Mouse (Mus musculus) forebrain, embryonic 14.5 days (tissue): ENCODE data around the gene Klk6. TPM values are rescaled to one million over a fixed set of nuclear protein-coding genes. Genes with fewer than 3 reads are reported as not detected.

ENCODE experiments used
- ATAC-seq: fragments of 200-750 bp; cut with Nextera tagmentation; 2 replicates; pipeline ENCODE4 v1.8.0; 2017; ENCODE audit warnings: mild to moderate bottlenecking, moderate library complexity
- DNase-seq: peaks from one replicate; pipeline ENCODE4 v3.0.0-alpha.2; 2015; ENCODE audit warnings: low spot score
- H3K27ac ChIP-seq: fragments of 300-500 bp; sonication (generic); 2 replicates; pipeline ENCODE4 v1.5.1; 2014; ENCODE audit warnings: low read depth, mild to moderate bottlenecking, control low read depth, low read length, moderate library complexity
- H3K27me3 ChIP-seq: fragments of 300-500 bp; sonication (generic); replicated peaks from 2 replicates; pipeline ENCODE4 v1.6.1; 2014; ENCODE audit warnings: low read length, control low read depth, mixed read lengths; ENCODE audit not compliant: control insufficient read depth, insufficient read depth
- H3K36me3 ChIP-seq: fragments of 300-500 bp; sonication (generic); 2 replicates; pipeline ENCODE4 v1.6.1; 2014; ENCODE audit warnings: low read length, control low read depth; ENCODE audit not compliant: control insufficient read depth, insufficient read depth
- H3K4me1 ChIP-seq: fragments of 300-500 bp; sonication (generic); 2 replicates; pipeline ENCODE4 v1.6.1; 2014; ENCODE audit warnings: antibody characterized with exemption, low read length, control low read depth; ENCODE audit not compliant: control insufficient read depth, insufficient read depth
- H3K4me2 ChIP-seq: fragments of 300-500 bp; sonication (generic); 2 replicates; pipeline ENCODE4 v1.6.1; 2014; ENCODE audit warnings: mild to moderate bottlenecking, control low read depth, low read length
- H3K4me3 ChIP-seq: fragments of 300-500 bp; sonication (generic); 2 replicates; pipeline ENCODE4 v1.5.1; 2014; ENCODE audit warnings: low read depth, low read length, control low read depth
- H3K9ac ChIP-seq: fragments of 300-500 bp; sonication (generic); 2 replicates; pipeline ENCODE4 v1.6.1; 2014; ENCODE audit warnings: mild to moderate bottlenecking, low read length, control low read depth, moderate library complexity
- H3K9me3 ChIP-seq: fragments of 300-500 bp; sonication (generic); replicated peaks from 2 replicates; pipeline ENCODE4 v1.6.1; 2016; ENCODE audit warnings: low read length, control low read depth, mixed read lengths; ENCODE audit not compliant: control insufficient read depth
- WGBS: fragments of 180-500 bp; shearing (Covaris S2); extraction: QIAGEN DNeasy Blood & Tissue Kit; methylation state at CpG from one replicate; pipeline ENCODE4 v1.1.7; 2014; 5-methylcytosine and 5-hydroxymethylcytosine counted together
- polyA plus RNA-seq: library from polyadenylated mRNA; unstranded; fragments of >200 nt; fragmentation: Nextera tagmentation; extraction: Ambion mirVana; gene quantifications from 2 replicates; pipeline ENCODE4 v1.2.1, GENCODE M21; 2014

Klk6 gene
- polyA plus RNA-seq, 1 experiment from 2014 or later: not detected

DNA sequence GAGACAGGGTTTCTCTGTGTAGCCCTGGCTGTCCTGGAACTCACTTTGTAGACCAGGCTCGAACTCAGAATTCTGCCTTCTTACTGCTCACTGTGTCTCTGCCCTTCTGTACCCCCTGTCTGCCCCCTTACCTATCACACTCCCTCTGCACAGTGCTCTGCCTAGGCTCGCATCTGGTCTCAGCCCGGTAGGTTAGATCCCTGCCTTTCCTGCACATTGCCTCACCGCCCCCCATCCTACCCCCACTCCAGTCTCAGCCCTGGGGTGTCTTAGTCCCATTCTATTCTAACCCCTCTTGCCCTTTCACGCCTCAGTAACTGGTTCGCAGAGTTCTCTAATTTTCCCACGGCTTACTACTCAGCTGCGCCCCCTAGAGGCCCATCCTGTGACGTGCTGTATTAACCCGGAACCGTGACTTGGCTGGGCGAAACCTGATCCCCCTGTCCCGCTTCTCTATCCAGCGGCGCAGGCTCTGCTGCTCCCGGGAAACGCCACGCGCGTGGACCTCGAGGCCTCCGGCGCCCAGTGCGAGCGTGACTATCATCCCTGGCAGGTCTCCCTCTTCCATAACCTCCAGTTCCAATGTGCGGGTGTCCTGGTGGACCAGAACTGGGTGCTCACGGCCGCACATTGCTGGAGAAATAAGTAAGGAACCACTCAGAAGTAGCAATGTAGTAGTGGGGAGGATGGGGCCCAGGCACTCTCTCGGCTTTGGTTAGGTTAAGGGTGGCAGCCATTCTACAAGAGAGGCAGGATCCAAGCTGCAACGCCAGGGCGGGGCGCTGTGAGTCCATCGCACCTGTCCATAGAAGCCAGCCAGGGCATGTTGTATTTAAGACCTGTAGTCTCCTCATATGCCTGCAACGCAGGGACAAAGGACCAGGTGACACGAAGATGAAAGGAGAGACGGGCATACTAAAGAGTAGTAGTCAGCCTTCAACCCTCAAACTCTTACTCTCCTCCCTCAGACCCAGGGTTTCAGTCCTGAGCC, 41.7 kb upstream of the Klk6 start:
- Histone ChIP-seq H3K27me3 (no peaks in the 10 kb centered on the region), H3K4me3 (peak overlapping the region; percentile 20), H3K9ac (peak overlapping the region; percentile 53), H3K4me2 (peak overlapping the region; percentile 62), H3K9me3 (no peaks in the 10 kb centered on the region), H3K4me1 (no peaks in the 10 kb centered on the region), H3K27ac (no peak overlapping the region), H3K36me3 (no peaks in the 10 kb centered on the region)
- DNase-seq (peak; percentile 75), ATAC-seq (peak; percentile 75)
- WGBS: 8% methylated on average over 36 of the region's 36 CpGs

DNA sequence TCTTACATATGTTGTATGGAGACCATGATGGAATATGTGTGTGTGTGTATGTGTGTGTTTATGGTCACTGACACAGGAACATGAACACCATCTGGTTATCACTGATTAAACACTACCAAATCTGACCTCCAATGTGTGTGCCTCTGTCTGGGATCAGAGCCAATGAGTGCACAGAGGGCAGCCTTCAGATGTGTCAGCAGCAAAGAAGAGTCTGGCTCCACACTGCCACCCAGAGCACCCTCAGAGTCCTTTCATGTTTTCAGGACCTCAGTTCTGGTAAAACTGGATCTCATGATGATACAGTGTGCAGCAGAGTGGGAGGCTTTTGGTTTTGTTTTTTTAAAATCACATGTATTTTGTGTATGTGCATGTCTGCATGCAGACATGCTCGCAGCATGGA, 39.0 kb upstream of the Klk6 start:
- H3K9me3 ChIP-seq: no peaks in the 10 kb centered on the region
- 92% methylated on average over 1 of the region's 1 CpGs for WGBS

GRCm38 (mm10) chr7:43788096-43788495, 36.2 kb upstream of the Klk6 start:
- no peak for DNase-seq
- no peak overlapping the region for H3K4me3 ChIP-seq
- H3K27ac ChIP-seq: no peak overlapping the region
- H3K9me3 ChIP-seq: no peaks in the 10 kb centered on the region
- no peak for ATAC-seq
- no peaks in the 10 kb centered on the region for H3K4me1 ChIP-seq
- no peaks in the 10 kb centered on the region for H3K36me3 ChIP-seq
- no peak overlapping the region for H3K9ac ChIP-seq
- no peak overlapping the region for H3K4me2 ChIP-seq
- WGBS: 73% methylated on average over 3 of the region's 3 CpGs
- no peaks in the 10 kb centered on the region for H3K27me3 ChIP-seq

More for the DNA sequence above, 39.0 kb upstream of the Klk6 start:
- no peaks in the 10 kb centered on the region for H3K4me1 ChIP-seq
- H3K4me3 ChIP-seq: no peak overlapping the region
- DNase-seq: no peak
- no peak overlapping the region for H3K4me2 ChIP-seq
- H3K9ac ChIP-seq: no peak overlapping the region
- ATAC-seq: no peak
- H3K27ac ChIP-seq: no peak overlapping the region
- H3K27me3 ChIP-seq: no peaks in the 10 kb centered on the region
- H3K36me3 ChIP-seq: no peaks in the 10 kb centered on the region

DNA sequence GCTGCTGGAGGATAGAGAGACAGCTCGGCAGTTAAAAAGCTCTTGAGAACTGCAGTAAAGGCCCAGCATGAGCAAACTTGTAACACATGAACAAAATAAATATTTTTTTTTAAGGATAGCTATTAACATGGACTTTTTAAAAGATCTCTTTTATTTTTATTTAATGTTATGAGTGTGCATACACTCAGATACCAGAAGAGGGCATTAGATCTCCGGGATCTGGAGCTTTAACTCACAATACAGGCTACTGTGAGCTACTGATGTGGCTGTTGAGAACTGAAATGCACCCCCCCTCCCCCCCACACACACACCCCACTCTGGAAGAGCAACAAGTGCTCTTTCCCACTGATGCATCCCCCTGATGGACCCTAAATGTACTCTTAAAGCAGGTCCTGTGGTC, 35.0 kb upstream of the Klk6 start:
- no peaks in the 10 kb centered on the region for H3K9me3 ChIP-seq
- H3K27ac ChIP-seq: no peak overlapping the region
- no peak for ATAC-seq
- no peak for DNase-seq
- no peak overlapping the region for H3K4me2 ChIP-seq
- H3K4me1 ChIP-seq: no peaks in the 10 kb centered on the region
- H3K27me3 ChIP-seq: no peaks in the 10 kb centered on the region
- WGBS: 81% methylated on average over 2 of the region's 2 CpGs
- H3K4me3 ChIP-seq: no peak overlapping the region
- no peak overlapping the region for H3K9ac ChIP-seq
- H3K36me3 ChIP-seq: no peaks in the 10 kb centered on the region

DNA sequence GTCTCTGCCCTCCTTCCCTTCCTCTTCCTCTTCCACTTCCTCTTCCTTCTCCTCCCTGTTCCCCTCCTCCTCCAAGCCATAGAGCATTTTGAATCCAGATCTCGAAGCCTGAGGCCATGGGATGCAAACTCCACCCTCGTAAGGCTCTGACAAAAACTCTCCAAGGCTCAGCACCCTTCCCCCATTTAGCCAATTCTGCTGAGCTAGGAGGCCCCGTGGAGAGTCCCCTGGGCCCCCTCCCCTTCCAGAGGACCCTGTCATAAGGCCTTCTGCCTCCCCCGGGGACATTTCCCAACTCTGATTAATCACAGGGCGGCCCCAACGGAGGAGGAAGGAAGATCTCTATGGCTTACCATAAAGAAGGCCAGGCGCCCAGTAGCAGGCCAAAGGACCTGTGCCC, 32.7 kb upstream of the Klk6 start, which contains the start of gene Klk9:
Klk9 (plus strand) TSS at position 301 of the 400 bp plus-strand sequence.
- Histone ChIP-seq H3K4me3 (no peak within 1 kb of the TSS), H3K27me3 (peaks cover 6% of the 10 kb centered on the region; the same call in 1 of the 2 replicates), H3K9me3 (no peaks in the 10 kb centered on the region), H3K4me1 (no peaks in the 10 kb centered on the region), H3K27ac (no peak within 1 kb of the TSS), H3K4me2 (no peak within 1 kb of the TSS), H3K36me3 (no peaks in the 10 kb centered on the region), H3K9ac (no peak within 1 kb of the TSS)
- 78% methylated on average over 7 of the region's 7 CpGs for WGBS
- ATAC-seq: no peak
- DNase-seq: no peak

- DNase-seq (no peak), ATAC-seq (no peak)
- 8% methylated on average over 8 of the region's 8 CpGs for whole genome bisulfite sequencing
- Histone ChIP-seq H3K9ac (peak overlapping the region; percentile 38; the same call in 1 of the 2 replicates), H3K4me1 (no peaks in the 10 kb centered on the region; the same call in 1 of the 2 replicates), H3K36me3 (no peaks in the 10 kb centered on the region), H3K9me3 (no peaks in the 10 kb centered on the region), H3K27me3 (peaks cover 18% of the 10 kb centered on the region), H3K4me3 (peak overlapping the region; percentile 40), H3K27ac (no peak overlapping the region), H3K4me2 (peak overlapping the region; percentile 60)
Observed at GRCm38 (mm10) chr7:43796355-43796754, 27.9 kb upstream of the Klk6 start.

GRCm38 (mm10) chr7:43797333-43797769, 26.9 kb upstream of the Klk6 start, which contains the start of gene Klk8:
TSS of gene Klk8 (plus strand) at chr7:43797577.
- Histone ChIP-seq H3K9ac (peak within 1 kb of the TSS; percentile 38), H3K27ac (no peak within 1 kb of the TSS), H3K27me3 (peaks cover 18% of the 10 kb centered on the region), H3K4me2 (peak within 1 kb of the TSS; percentile 60), H3K36me3 (no peaks in the 10 kb centered on the region), H3K4me1 (no peaks in the 10 kb centered on the region; the same call in 1 of the 2 replicates), H3K4me3 (peak within 1 kb of the TSS; percentile 40), H3K9me3 (no peaks in the 10 kb centered on the region)
- ATAC-seq (peak; percentile 32; the same call in 1 of the 2 replicates), DNase-seq (no peak)
- WGBS: under 1% methylated on average over 28 of the region's 28 CpGs

DNA sequence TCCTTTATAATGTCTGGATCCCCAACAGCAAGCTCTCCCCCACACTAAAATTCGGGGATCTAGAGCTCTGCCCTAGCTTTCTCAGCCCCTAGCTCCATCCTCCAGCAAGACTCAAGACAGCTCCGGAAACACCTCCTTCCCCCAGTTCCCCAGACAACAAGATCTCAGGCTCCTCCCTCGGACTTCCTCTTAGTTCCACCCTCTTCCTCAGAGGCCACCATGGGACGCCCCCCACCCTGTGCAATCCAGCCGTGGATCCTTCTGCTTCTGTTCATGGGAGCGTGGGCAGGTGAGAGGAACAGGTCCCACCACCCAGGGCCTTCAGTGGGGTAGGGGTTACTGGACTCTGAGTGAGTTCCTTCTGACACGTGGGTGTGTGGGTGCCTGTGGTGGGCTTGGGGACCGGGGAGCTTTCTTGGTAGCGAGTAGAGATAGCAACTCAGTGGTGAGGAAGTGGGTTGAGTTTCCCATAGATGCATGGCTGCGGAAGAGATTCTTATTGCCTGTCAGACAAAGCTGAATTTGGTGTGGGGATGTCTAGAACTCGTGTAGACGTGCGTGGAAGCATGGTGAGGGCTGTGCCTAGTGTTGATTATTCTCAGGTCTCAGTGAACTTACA, 26.3 kb upstream of the Klk6 start:
- no peaks in the 10 kb centered on the region for H3K9me3 ChIP-seq
- peak overlapping the region; percentile 40 for H3K4me3 ChIP-seq
- no peak overlapping the region for H3K27ac ChIP-seq
- H3K27me3 ChIP-seq: peaks cover 18% of the 10 kb centered on the region
- no peak overlapping the region for H3K9ac ChIP-seq
- ATAC-seq (peak; percentile 23; the same call in 1 of the 2 replicates), DNase-seq (no peak)
- H3K36me3 ChIP-seq: no peaks in the 10 kb centered on the region
- no peaks in the 10 kb centered on the region; the same call in 1 of the 2 replicates for H3K4me1 ChIP-seq
- 39% methylated on average over 13 of the region's 13 CpGs for WGBS
- peak overlapping the region; percentile 60 for H3K4me2 ChIP-seq
